Mouse (Mus musculus): Measurements from ENCODE around the gene Dnal1.
A peak's percentile ranks its signal among the peaks of the same experiment; 100 is the strongest.

Gene Dnal1

DNA sequence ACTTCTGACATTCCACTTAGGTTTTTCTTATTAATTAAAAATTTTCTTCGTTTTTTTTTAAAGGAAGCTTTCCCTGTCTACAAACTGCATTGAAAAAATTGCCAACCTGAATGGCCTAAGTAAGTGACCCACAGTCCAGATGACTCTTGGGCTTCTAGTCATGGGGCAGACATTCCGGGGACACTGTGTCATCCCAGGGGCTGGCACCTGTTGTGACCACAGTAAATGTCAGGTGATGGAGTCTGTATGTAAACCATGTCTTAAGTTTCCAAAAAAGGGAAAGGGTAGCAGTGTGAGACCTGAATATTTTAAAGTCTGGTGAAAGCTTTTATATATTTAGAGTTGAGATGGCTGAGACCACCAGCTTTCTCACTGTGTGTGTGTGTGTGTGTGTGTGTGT is 12.7 kb downstream of the Dnal1 start:
- DNase-seq (ENCODE audit: low read depth, low spot score) = no peak

DNA sequence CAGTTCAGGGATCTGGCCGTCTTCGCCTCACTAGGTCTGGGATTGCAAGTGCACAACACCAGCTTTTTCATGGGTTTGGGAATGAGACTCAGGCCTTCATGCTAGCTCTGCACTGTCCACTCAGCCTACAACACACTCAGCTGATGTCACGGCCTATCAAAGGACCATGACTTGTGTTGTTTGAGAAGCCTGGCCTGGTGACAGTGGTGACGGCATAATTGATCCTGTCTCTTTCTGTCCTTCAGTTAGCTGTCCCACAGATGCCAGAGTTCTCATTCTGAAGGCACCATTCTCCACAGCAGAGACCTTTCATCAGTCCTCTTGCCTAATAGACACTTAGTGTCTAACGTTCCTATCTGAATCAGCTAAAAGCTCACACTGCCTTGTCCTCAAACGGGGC is 14.4 kb downstream of the Dnal1 start:
- no peak for DNase-seq (ENCODE audit: low read depth, low spot score)

DNA sequence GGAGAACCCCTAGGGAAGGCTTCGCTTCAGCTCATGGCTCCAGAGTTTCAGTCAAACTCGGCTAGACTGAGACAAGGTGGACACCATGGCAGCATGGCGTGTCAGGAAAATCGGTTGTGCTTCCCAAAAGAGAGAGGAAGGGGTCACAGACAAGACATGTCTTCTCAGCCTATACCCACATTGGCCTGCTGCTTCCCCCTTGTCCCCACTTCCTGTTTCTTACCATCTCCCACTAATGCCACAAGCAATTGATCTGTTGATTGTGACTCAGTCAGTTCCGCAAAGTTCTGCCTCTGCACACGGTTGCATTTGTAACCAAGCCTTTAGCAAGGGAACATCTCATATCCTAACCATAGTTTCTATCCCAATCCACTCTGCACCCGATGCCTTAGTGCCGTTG is 15.8 kb downstream of the Dnal1 start:
- DNase-seq (ENCODE audit: low read depth, low spot score) = no peak

DNA sequence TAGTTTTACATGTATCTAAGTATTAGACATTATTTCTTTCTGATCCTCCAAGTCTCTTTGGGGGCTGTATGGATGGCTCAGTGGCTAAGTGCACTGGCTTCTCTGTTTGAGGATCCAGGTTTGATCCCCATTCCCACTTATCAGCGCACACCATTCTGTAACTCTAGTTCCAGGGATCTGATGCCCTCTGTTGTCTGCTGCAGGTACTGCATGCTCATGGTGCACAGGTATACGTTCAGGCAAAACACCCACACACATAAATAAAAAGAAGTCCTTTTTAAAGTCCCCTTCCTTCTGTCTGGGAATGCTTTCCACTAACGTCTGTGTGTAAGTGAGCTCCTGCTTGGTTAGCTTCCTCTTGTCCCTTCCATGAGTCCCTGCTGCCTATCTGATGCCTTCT is 18.1 kb downstream of the Dnal1 start:
- peak; percentile 45 for DNase-seq (ENCODE audit: low read depth, low spot score)

DNA sequence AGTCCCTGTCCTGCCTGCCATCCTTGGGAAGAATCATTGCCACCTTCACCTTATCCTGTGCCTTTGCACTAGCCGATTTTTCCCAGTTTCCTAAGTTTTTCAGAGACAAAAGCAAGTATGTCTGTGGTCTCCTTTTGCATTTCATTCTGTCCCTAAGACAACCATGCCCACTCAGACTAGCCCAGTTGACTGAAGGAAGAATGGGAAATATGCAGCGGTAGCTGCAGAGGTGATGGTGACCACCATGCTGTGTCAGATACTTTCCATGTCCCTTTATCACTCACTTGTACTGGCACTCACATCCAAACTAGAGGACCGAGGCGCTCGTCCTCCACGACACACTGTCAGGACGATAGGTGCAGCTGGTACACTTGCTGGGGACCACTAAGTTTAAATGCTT is 23.0 kb downstream of the Dnal1 start:
- DNase-seq (ENCODE audit: low read depth, low spot score) = no peak

DNA sequence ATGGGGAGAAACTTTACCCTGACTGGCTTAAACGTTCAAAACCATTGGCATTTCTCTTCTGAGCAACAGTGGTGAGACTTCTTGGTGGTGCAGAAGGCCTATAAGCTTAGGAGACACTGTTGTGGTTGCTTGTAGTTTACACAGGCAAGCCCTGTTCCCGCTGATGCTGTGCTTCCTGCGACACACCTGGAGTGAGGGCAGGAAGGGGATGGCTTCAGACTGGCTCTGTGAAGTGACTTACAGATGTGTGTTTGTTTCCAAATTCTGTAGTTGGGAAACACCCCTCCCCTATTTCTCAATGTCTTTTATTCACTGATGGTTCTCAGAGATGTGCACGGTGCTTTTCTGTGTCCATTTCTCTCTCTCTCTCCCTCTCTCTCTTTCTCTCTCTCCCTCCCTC is 26.0 kb downstream of the Dnal1 start:
- no peak for DNase-seq (ENCODE audit: low read depth, low spot score)

DNA sequence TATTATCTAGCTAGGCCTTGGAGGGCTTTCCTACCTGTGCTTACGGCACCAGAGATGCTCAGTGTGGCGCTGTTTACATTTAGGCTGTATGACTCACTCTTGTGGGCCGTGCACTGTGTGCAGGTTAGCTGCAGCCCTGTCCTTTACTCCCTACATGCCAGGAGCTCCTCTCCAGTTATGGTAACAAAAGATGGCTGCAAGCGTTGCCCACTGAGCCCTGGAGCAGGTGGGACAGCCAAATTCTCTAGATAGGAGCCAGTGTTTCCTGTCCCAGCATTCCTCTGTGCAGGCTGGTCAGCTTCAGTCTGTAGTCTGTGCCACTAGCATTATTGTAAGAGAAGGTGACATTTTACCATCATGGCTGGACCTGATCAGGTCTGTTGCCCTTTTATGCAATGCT is 27.1 kb downstream of the Dnal1 start:
- DNase-seq (ENCODE audit: low read depth, low spot score) = no peak

DNA sequence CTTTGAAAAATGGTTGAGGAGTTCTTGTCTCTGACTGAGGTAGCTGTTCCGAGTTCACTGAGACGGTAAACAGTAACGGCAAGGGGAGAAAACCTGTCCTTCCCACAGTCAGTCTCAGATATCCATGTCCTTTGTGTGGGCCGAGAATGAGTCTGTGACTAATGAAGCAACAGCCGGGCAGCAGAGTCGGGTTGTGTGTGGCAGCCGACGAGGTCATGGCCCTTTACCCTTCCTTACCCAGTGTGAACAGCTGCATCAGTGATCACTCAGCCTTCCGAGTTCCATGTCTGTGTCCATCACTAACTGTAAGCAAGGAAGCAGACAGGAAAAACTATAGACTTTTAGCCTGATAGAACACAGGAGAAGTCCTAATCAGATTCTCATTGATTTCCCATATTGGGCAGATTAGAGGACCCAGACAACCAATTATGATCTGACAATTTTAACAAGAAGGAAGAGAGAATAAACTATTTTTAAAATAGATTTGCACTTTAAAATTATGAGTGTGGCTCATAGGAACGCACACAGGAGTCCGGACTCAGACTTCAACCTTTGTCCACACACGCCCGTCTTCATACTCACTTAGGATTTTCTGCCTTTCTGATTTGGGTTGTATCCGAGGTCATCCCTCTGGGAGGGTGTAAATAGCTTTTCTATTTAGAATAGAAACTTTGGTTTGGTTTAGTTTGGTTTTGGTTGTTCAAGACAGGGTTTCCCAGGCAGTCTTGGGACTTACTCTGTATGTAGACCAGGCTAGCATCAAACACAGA is 28.3 kb downstream of the Dnal1 start:
- no peak for DNase-seq (ENCODE audit: low read depth, low spot score)

DNA sequence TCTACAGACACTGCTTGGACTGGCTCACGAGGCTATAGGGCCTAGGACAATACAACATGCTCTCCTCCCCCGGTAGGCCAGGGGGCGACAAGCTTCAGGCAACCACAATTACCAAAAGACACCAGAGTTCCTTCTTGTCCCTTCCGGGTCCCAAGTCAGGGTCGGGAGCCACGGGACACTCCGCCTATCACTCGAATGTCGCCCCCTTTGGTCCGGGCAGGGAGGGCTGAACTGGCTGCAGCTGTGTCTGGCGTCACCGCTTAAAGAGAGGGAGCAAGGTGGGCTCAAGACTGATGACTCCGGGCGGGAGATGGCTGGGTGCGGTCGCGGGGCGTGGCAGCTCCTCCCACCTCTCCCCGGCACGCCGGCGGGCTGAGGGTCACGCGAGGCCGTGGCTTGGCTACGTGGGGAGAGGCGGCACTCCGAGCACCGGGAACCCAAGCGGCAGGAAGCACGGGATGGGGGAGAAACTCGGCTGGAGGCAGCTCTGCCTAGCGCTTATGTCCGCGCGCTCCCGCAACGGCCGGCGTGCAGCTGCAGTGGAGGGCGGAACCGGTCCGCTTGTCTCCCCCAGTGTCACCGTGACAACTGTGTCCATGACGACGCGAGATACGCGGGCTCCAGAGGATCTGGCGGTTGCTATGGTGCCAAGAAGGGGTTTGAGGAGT is 33.9 kb downstream of the Dnal1 start, which contains the start of gene Pnma1:
TSS of gene Pnma1 (minus strand) at position 536 of the 668 bp plus-strand sequence.
- DNase-seq (ENCODE audit: low read depth, low spot score) = peak; percentile 50

DNA sequence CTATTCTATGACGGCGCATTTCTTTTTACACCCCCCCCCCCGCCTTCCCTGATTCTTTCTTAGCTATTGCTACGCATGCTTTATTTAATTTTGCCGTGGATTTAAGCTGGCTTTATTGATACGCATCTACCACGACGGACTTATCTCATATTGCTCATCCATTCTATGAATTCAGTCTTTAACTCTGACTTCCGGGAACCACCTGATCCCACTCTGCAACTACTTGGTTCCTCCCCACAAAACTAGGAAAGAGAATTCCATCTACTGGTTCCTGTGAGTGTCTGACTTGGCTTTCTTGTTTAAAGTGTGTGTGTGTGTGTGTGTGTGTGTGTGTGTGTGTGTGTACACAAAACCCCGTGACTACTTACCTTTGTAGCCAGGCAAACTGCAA is 34.5 kb downstream of the Dnal1 start:
- DNase-seq (ENCODE audit: low read depth, low spot score) = no peak

DNA sequence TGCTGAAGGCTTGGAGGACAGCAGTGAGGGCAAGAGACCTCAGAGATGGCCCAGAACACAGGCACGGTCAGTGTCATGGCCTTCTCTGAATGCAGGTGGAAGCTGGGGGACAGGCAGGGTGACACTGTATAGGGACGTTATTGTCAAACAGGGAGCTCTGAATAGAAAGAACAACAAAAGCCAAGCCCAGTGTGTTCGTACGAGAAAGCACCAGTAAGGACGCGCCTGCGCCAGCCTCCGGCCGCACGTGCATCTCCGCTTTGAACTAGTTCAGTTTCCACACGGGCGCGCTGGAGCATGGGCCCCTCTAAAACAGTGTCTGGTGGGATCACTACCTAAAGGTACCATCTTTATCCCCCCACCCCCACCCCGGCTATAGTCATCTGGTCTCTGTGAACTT is 35.8 kb downstream of the Dnal1 start:
- DNase-seq (ENCODE audit: low read depth, low spot score) = no peak

DNA sequence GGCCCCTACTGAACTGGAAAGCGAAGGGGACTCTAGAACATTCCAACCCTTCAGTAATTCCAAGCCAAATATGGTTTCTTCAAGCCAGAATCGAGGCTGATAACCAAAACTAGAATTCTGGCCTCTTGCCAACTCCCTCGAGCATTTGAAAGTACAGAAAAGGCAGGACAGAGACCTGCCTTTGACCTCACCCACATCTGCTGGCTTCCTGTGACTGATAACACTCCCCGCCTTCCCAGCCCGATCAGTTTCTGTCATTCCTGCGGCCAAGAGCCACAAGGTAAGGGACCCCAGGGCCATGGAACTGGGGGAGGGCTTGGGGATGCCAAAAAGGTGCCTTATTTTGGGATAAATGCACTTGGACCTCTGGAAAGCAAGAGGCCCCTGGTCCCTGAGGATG is 36.8 kb downstream of the Dnal1 start:
- DNase-seq (ENCODE audit: low read depth, low spot score) = no peak

DNA sequence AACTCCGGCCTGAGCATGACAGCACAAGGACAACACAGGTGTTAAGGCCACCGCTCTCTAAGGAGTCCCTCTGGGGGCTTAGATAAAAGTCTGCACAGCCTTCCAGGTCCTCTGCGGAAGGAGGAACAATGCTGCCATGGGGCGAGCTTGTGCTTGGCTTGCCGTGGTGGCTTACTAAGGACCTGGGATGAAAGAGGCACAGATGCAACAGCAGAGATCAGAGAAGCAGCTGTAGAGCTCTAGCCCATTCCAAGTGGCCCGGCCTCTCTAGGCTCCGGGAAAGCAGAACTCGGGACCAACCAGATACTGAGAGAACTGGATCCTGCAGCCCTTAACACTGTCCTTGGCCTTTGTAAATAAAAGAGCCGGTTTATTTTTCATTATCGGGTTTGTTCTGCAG is 37.7 kb downstream of the Dnal1 start:
- no peak for DNase-seq (ENCODE audit: low read depth, low spot score)

DNA sequence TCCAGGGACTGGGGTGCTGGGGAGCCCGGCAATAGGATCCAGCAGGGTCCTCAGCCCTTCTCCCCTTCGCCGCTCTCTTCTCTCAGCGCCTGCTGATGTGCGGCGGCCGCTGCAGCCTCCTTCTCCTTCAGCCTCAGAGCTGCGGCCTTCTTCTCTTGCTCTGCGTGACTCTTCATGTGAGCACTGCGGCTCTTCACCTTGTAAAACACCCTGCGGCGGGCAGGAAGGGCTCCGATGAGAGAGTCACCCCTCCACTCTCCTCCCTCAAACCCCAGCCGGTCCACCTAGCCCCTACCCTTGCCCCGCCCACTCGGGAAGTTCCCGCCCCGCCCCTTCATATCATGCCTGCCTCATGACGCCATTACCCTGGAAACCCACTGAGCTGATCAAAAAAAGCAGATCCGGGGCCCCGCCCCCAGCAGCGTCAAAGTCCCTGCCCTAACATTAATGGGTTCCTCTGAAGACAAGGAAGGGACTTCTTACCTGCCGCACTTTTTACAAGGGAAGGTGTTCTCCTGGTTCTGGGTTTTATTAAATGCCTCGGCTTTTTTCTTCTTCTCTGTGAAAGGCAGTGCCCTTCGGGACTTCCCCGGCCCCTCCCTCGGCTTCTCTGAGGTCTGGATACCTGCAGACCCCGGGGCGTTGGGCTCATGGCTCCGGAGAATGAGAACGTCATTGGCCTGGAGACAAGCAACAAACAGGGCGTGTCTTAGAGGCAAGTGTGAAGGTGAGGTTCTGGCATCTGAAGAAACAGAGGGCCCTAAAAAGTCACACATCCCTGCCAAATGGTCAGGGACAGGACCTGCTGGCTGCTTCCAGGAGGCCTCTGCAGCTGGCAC is 38.4 kb downstream of the Dnal1 start:
- DNase-seq (ENCODE audit: low read depth, low spot score) = no peak

DNA sequence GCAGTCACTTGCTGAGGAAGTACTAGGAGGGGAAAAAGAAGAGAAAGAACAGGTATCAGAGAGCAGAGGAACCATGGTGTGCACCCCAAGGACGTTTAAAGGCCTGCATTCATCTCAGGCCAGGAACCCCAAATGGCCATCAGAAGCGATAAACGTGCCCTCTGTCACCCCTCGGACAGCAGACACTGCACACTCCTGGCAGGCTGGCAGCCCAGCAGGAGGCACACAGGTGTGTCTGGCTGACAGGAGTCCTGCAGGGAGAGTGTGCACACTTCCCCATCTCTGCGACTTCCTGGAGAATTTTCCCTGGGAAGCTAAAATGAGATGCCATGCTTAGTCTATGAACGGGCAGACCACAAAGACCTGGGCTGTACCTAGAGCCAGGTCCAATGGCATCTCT is 39.2 kb downstream of the Dnal1 start:
- DNase-seq (ENCODE audit: low read depth, low spot score) = no peak

DNA sequence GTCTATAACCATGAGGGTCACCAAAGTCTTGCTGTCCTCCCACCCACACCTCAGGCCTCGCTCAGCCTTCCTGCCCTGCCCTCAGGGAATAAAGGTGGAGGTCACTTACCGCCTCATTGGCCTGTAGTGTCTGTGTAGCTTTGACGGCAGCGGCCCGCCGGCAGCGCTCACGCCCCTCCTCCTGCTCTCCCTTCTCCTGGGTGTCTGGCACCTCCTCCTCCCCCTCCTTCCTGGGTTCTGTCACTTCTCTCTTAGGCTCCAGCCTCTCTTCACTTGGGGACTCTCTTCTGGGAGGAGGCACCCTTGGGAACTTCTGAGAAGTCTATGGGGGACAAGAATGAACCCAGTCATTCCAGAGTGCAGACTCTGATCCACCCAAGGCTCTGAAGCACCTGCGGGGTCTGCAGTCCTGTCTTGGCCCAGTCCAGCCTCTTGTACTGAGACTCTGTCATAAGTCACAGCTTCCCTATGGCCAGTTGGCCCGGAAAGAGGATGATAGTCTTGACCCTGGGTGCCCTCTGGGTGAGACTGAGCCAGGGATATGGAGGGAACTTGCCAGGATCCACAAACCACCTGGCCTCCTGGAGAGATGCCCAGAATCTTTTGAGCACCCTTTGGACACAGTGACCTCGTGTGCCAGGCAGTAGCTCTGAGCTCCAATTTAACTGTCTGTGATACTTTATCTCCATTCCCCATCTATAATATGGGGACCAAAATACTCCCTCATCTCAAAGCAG is 40.8 kb downstream of the Dnal1 start:
- no peak for DNase-seq (ENCODE audit: low read depth, low spot score)

DNA sequence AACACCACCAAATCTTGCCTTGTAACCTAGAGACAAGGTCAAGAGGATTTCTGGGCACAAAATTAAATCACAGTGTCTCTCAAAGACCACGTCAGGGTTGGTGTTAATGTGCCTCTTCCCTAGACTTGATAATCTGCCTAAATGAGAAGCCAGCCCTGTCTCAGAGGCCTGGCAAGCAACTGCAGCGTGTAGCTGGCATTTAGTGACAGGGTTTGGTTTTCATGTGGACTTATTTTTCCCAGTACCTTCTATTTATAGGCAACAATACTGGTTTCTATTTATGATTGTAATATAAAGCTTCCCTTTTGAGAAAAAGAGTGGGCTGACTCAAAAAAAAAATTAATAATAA is 41.3 kb downstream of the Dnal1 start:
- no peak for DNase-seq (ENCODE audit: low read depth, low spot score)

DNA sequence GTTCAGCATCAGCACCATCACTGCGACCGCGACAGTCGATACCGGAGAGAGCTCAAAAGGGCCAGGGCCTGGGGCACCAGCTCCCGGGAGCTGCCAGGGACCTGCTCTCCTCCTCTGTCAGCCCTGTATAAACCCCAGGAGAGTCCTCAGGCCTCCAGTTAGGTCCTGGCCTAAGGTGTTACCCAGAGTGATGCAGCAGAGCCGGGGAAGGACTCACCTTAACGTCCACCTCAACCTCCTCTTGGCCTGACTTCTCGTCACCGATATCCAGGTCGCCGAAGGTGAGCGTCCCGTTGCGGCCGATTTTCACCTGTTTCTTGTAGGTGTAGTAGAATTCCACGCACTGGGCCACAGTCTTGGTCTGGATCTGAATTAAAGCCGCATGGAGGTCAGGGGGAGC is 42.0 kb downstream of the Dnal1 start:
- DNase-seq (ENCODE audit: low read depth, low spot score) = no peak

DNA sequence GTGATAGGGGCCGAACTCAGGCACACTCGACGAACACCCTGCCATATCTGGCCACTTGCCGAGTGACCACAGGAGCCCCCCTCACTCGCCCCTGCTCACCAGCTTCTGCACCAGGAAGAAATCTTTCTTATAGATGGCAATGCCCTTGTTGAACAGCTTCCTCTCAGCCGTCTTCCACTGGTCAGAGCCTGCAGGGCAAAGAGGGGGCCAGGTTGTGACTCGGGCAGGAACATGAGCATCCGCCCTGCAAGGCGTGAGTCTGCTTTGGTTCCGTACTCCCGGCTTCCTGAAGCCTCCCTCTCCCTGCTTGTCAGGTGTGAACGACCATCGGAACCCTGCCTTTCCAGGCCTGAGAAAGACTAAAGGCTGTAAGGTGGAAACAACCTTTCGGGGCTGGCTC is 44.0 kb downstream of the Dnal1 start:
- DNase-seq (ENCODE audit: low read depth, low spot score) = no peak

DNA sequence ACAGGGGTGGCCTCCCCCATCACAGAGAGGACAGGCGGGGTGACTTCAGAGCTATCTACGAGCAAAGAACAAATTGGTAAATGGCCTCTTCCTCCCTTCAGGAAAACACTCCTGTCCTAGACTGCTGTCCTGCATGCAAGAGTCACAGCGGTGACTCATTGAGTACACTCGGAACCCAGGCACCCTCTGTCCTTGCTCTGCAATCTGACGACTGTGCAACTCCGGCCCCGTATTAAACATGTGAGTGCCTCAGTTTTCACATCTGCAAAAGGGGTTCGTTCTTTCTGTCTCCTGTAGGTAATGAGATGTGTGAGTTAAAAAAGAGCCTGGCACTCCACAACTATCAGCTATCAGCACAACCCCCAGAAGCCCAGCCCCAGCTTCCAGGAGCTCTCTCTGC is 46.3 kb downstream of the Dnal1 start:
- no peak for DNase-seq (ENCODE audit: low read depth, low spot score)

DNA sequence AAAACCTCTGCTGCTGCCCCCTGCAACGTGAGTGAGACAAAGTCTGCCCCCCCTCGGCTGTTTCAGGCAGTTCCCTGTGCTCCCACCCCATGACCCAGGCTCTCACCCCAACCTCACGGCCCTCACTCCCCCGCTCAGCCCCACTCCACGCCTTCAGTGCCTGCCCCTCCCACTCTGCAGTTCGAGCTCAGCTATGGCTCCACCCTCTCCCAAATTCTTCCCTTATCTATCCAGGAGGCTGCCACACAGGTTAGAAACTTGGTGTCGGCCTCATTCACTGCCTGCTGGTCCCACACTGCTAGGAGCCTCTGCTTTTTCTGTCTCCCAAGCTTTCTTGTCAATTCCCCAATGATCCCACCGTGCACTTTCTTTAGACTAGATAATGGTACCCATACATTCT is 47.0 kb downstream of the Dnal1 start:
- DNase-seq (ENCODE audit: low read depth, low spot score) = no peak

Data from WW6 (cell line).